Mouse (Mus musculus): Measurements from ENCODE around the gene Prkcq. TPM values are rescaled to one million over a fixed set of nuclear protein-coding genes. Genes with fewer than 3 reads are reported as not detected.

Prkcq gene
- polyA plus RNA-seq, 1 experiment from 2014 or later: 23.6 TPM

GRCm38 (mm10) chr2:11159641-11160040, 12.3 kb upstream of the Prkcq start:
- no peak overlapping the region for H3K4me3 ChIP-seq (replicated peaks; ENCODE audit: low read length)
- DNase-seq (ENCODE audit: low spot score) (no peak), ATAC-seq (ENCODE audit: low FRiP score) (no peak)
- no peaks in the 10 kb centered on the region for H3K9me3 ChIP-seq (ENCODE audit: control insufficient read depth, low read length)
- no peaks in the 10 kb centered on the region for H3K27me3 ChIP-seq (ENCODE audit: control insufficient read depth, insufficient read depth, low read length)
- no peaks in the 10 kb centered on the region for H3K36me3 ChIP-seq (replicated peaks; ENCODE audit: control insufficient read depth, insufficient read depth)
- no peak overlapping the region for H3K9ac ChIP-seq
- H3K4me2 ChIP-seq (replicated peaks): no peak overlapping the region
- no peak overlapping the region for H3K27ac ChIP-seq
- no peaks in the 10 kb centered on the region for H3K4me1 ChIP-seq (replicated peaks; ENCODE audit: control insufficient read depth, insufficient read depth, low read length)
- 89% methylated on average over 7 of the region's 7 CpGs for WGBS

GRCm38 (mm10) chr2:11160696-11161095, 11.2 kb upstream of the Prkcq start:
- Histone ChIP-seq H3K9me3 (ENCODE audit: control insufficient read depth, low read length) (no peaks in the 10 kb centered on the region), H3K4me3 (replicated peaks; ENCODE audit: low read length) (no peak overlapping the region), H3K4me2 (replicated peaks) (no peak overlapping the region), H3K27me3 (ENCODE audit: control insufficient read depth, insufficient read depth, low read length) (no peaks in the 10 kb centered on the region), H3K27ac (no peak overlapping the region), H3K9ac (no peak overlapping the region), H3K4me1 (replicated peaks; ENCODE audit: control insufficient read depth, insufficient read depth, low read length) (no peaks in the 10 kb centered on the region), H3K36me3 (replicated peaks; ENCODE audit: control insufficient read depth, insufficient read depth) (no peaks in the 10 kb centered on the region)
- no peak for ATAC-seq (ENCODE audit: low FRiP score)
- no peak for DNase-seq (ENCODE audit: low spot score)
- 90% methylated on average over 3 of the region's 3 CpGs for WGBS

GRCm38 (mm10) chr2:11161336-11161735, 10.6 kb upstream of the Prkcq start:
- no peaks in the 10 kb centered on the region for H3K36me3 ChIP-seq (replicated peaks; ENCODE audit: control insufficient read depth, insufficient read depth)
- 95% methylated on average over 4 of the region's 4 CpGs for WGBS
- H3K4me1 ChIP-seq (replicated peaks; ENCODE audit: control insufficient read depth, insufficient read depth, low read length): no peaks in the 10 kb centered on the region
- H3K4me3 ChIP-seq (replicated peaks; ENCODE audit: low read length): no peak overlapping the region
- ATAC-seq (ENCODE audit: low FRiP score): no peak
- H3K27me3 ChIP-seq (ENCODE audit: control insufficient read depth, insufficient read depth, low read length): no peaks in the 10 kb centered on the region
- no peaks in the 10 kb centered on the region for H3K9me3 ChIP-seq (ENCODE audit: control insufficient read depth, low read length)
- no peak overlapping the region for H3K9ac ChIP-seq
- H3K4me2 ChIP-seq (replicated peaks): no peak overlapping the region
- DNase-seq (ENCODE audit: low spot score): no peak
- H3K27ac ChIP-seq: no peak overlapping the region

- Histone ChIP-seq H3K9ac (no peak overlapping the region), H3K27ac (no peak overlapping the region), H3K27me3 (ENCODE audit: control insufficient read depth, insufficient read depth, low read length) (no peaks in the 10 kb centered on the region), H3K4me2 (replicated peaks) (no peak overlapping the region), H3K9me3 (ENCODE audit: control insufficient read depth, low read length) (no peaks in the 10 kb centered on the region), H3K36me3 (replicated peaks; ENCODE audit: control insufficient read depth, insufficient read depth) (no peaks in the 10 kb centered on the region), H3K4me3 (replicated peaks; ENCODE audit: low read length) (no peak overlapping the region), H3K4me1 (replicated peaks; ENCODE audit: control insufficient read depth, insufficient read depth, low read length) (no peaks in the 10 kb centered on the region)
- DNase-seq (ENCODE audit: low spot score) (no peak), ATAC-seq (ENCODE audit: low FRiP score) (no peak)
- WGBS: 72% methylated on average over 3 of the region's 3 CpGs
Measured at GRCm38 (mm10) chr2:11162701-11163100, 9.2 kb upstream of the Prkcq start.

- Histone ChIP-seq H3K27ac (no peak overlapping the region), H3K4me1 (replicated peaks; ENCODE audit: control insufficient read depth, insufficient read depth, low read length) (no peaks in the 10 kb centered on the region), H3K9me3 (ENCODE audit: control insufficient read depth, low read length) (no peaks in the 10 kb centered on the region), H3K27me3 (ENCODE audit: control insufficient read depth, insufficient read depth, low read length) (no peaks in the 10 kb centered on the region), H3K9ac (no peak overlapping the region), H3K4me2 (replicated peaks) (no peak overlapping the region), H3K4me3 (replicated peaks; ENCODE audit: low read length) (no peak overlapping the region), H3K36me3 (replicated peaks; ENCODE audit: control insufficient read depth, insufficient read depth) (no peaks in the 10 kb centered on the region)
- no peak for DNase-seq (ENCODE audit: low spot score)
- no peak for ATAC-seq (ENCODE audit: low FRiP score)
- 78% methylated on average over 3 of the region's 3 CpGs for WGBS
Measured at GRCm38 (mm10) chr2:11164170-11164569, 7.7 kb upstream of the Prkcq start.

GRCm38 (mm10) chr2:11169721-11170335, 2.1 kb upstream of the Prkcq start:
- Histone ChIP-seq H3K4me3 (replicated peaks; ENCODE audit: low read length) (no peak overlapping the region), H3K4me2 (replicated peaks) (no peak overlapping the region), H3K9me3 (ENCODE audit: control insufficient read depth, low read length) (no peaks in the 10 kb centered on the region), H3K4me1 (replicated peaks; ENCODE audit: control insufficient read depth, insufficient read depth, low read length) (peaks cover 15% of the 10 kb centered on the region; the same call in 1 of the 2 replicates), H3K27me3 (ENCODE audit: control insufficient read depth, insufficient read depth, low read length) (peaks cover 7% of the 10 kb centered on the region; the same call in 1 of the 2 replicates), H3K36me3 (replicated peaks; ENCODE audit: control insufficient read depth, insufficient read depth) (no peaks in the 10 kb centered on the region), H3K27ac (no peak overlapping the region), H3K9ac (no peak overlapping the region)
- no peak for DNase-seq (ENCODE audit: low spot score)
- ATAC-seq (ENCODE audit: low FRiP score): no peak
- 81% methylated on average over 6 of the region's 6 CpGs for WGBS

- DNase-seq (ENCODE audit: low spot score) (no peak), ATAC-seq (ENCODE audit: low FRiP score) (no peak)
- Histone ChIP-seq H3K4me2 (replicated peaks) (peak overlapping the region; percentile 80), H3K4me3 (replicated peaks; ENCODE audit: low read length) (peak overlapping the region; percentile 47), H3K9ac (peak overlapping the region; percentile 57; the same call in 1 of the 2 replicates), H3K27me3 (ENCODE audit: control insufficient read depth, insufficient read depth, low read length) (peaks cover 7% of the 10 kb centered on the region; the same call in 1 of the 2 replicates), H3K27ac (no peak overlapping the region), H3K36me3 (replicated peaks; ENCODE audit: control insufficient read depth, insufficient read depth) (no peaks in the 10 kb centered on the region), H3K4me1 (replicated peaks; ENCODE audit: control insufficient read depth, insufficient read depth, low read length) (peaks cover 15% of the 10 kb centered on the region; the same call in 1 of the 2 replicates), H3K9me3 (ENCODE audit: control insufficient read depth, low read length) (no peaks in the 10 kb centered on the region)
- 10% methylated on average over 9 of the region's 9 CpGs for WGBS
Measured at GRCm38 (mm10) chr2:11172831-11173414, 1.0 kb downstream of the Prkcq start.

- Histone ChIP-seq H3K4me2 (replicated peaks) (peak overlapping the region; percentile 80), H3K4me1 (replicated peaks; ENCODE audit: control insufficient read depth, insufficient read depth, low read length) (peaks cover 15% of the 10 kb centered on the region; the same call in 1 of the 2 replicates), H3K9me3 (ENCODE audit: control insufficient read depth, low read length) (no peaks in the 10 kb centered on the region), H3K27ac (no peak overlapping the region), H3K9ac (no peak overlapping the region), H3K4me3 (replicated peaks; ENCODE audit: low read length) (peak overlapping the region; percentile 47), H3K36me3 (replicated peaks; ENCODE audit: control insufficient read depth, insufficient read depth) (no peaks in the 10 kb centered on the region), H3K27me3 (ENCODE audit: control insufficient read depth, insufficient read depth, low read length) (peaks cover 7% of the 10 kb centered on the region; the same call in 1 of the 2 replicates)
- WGBS: 41% methylated on average over 4 of the region's 4 CpGs
- ATAC-seq (ENCODE audit: low FRiP score): no peak
- no peak for DNase-seq (ENCODE audit: low spot score)
Measured at GRCm38 (mm10) chr2:11173521-11173920, 1.6 kb downstream of the Prkcq start.

GRCm38 (mm10) chr2:11174101-11174500, 2.2 kb downstream of the Prkcq start:
- Histone ChIP-seq H3K4me2 (replicated peaks) (peak overlapping the region; percentile 80; the same call in 1 of the 2 replicates), H3K4me3 (replicated peaks; ENCODE audit: low read length) (no peak overlapping the region), H3K36me3 (replicated peaks; ENCODE audit: control insufficient read depth, insufficient read depth) (no peaks in the 10 kb centered on the region), H3K9ac (no peak overlapping the region), H3K9me3 (ENCODE audit: control insufficient read depth, low read length) (no peaks in the 10 kb centered on the region), H3K27ac (no peak overlapping the region), H3K4me1 (replicated peaks; ENCODE audit: control insufficient read depth, insufficient read depth, low read length) (peaks cover 15% of the 10 kb centered on the region; the same call in 1 of the 2 replicates), H3K27me3 (ENCODE audit: control insufficient read depth, insufficient read depth, low read length) (peaks cover 7% of the 10 kb centered on the region; the same call in 1 of the 2 replicates)
- 72% methylated on average over 4 of the region's 4 CpGs for WGBS
- no peak for ATAC-seq (ENCODE audit: low FRiP score)
- no peak for DNase-seq (ENCODE audit: low spot score)

Data from hindbrain, embryonic 14.5 days (tissue).